Mouse (Mus musculus) embryonic facial prominence, embryonic 14.5 days (tissue): Measurements from ENCODE around the gene Cd160. TPM values are rescaled to one million over a fixed set of nuclear protein-coding genes. Genes with fewer than 3 reads are reported as not detected.

Experiments
- ATAC-seq: fragments of 200-750 bp; cut with Nextera tagmentation; 2 replicates; pipeline ENCODE4 v1.8.0; 2017; ENCODE audit warnings: low read depth, moderate number of reproducible peaks, moderate TSS enrichment
- DNase-seq: peaks from one replicate; pipeline ENCODE4 v3.0.0-alpha.2; 2015; ENCODE audit warnings: low spot score
- H3K27ac ChIP-seq: fragments of 300-500 bp; sonication (generic); replicated peaks from 2 replicates; pipeline ENCODE4 v1.5.1; 2014; ENCODE audit warnings: low read depth, mild to moderate bottlenecking, low read length, moderate library complexity
- H3K27me3 ChIP-seq: fragments of 300-500 bp; sonication (generic); replicated peaks from 2 replicates; pipeline ENCODE4 v1.6.1; 2014; ENCODE audit warnings: low read length; ENCODE audit not compliant: control insufficient read depth, insufficient read depth
- H3K36me3 ChIP-seq: fragments of 300-500 bp; sonication (generic); 2 replicates; pipeline ENCODE4 v1.6.1; 2014; ENCODE audit warnings: low read length, mixed read lengths; ENCODE audit not compliant: control insufficient read depth, insufficient read depth
- H3K4me1 ChIP-seq: fragments of 300-500 bp; sonication (generic); 2 replicates; pipeline ENCODE4 v1.6.1; 2014; ENCODE audit warnings: antibody characterized with exemption, low read length; ENCODE audit not compliant: control insufficient read depth, insufficient read depth
- H3K4me2 ChIP-seq: fragments of 300-500 bp; sonication (generic); 2 replicates; pipeline ENCODE4 v1.6.1; 2014; ENCODE audit warnings: low read depth, mild to moderate bottlenecking, low read length, moderate library complexity, mixed read lengths
- H3K4me3 ChIP-seq: fragments of 300-500 bp; sonication (generic); 2 replicates; pipeline ENCODE4 v1.5.1; 2014; ENCODE audit warnings: low read depth, mild to moderate bottlenecking, low read length
- H3K9ac ChIP-seq: fragments of 300-500 bp; sonication (generic); 2 replicates; pipeline ENCODE4 v1.6.1; 2014; ENCODE audit warnings: low read depth, mild to moderate bottlenecking, low read length, moderate library complexity, mixed read lengths
- H3K9me3 ChIP-seq: fragments of 300-500 bp; sonication (generic); 2 replicates; pipeline ENCODE4 v1.6.1; 2016; ENCODE audit warnings: low read length; ENCODE audit not compliant: control insufficient read depth
- WGBS: fragments of 180-500 bp; shearing (Covaris S2); extraction: QIAGEN DNeasy Blood & Tissue Kit; methylation state at CpG from one replicate; pipeline ENCODE4 v1.1.7; 2014; 5-methylcytosine and 5-hydroxymethylcytosine counted together
- polyA plus RNA-seq: library from polyadenylated mRNA; unstranded; fragments of >200 nt; fragmentation: Nextera tagmentation; extraction: Ambion mirVana; gene quantifications from 2 replicates; pipeline ENCODE4 v1.2.1, GENCODE M21; 2014

The Cd160 gene
- polyA plus RNA-seq, 1 experiment from 2014 or later = 0.24 TPM

- no peaks in the 10 kb centered on the region for H3K27me3 ChIP-seq
- H3K9ac ChIP-seq = no peak overlapping the region
- H3K27ac ChIP-seq = no peak overlapping the region
- H3K4me2 ChIP-seq = no peak overlapping the region
- ATAC-seq (no peak), DNase-seq (no peak)
- no peaks in the 10 kb centered on the region for H3K4me1 ChIP-seq
- H3K4me3 ChIP-seq = no peak overlapping the region
- H3K9me3 ChIP-seq = no peaks in the 10 kb centered on the region
- H3K36me3 ChIP-seq = no peaks in the 10 kb centered on the region
- WGBS = 75% methylated on average over 7 of the region's 7 CpGs
These were observed 10.0 kb upstream of the Cd160 start for GRCm38 (mm10) chr3:96838996-96839645.

GRCm38 (mm10) chr3:96836414-96836813 lies 7.3 kb upstream of the Cd160 start:
- WGBS = 60% methylated on average over 2 of the region's 2 CpGs
- DNase-seq = no peak
- Histone ChIP-seq H3K27me3 (no peaks in the 10 kb centered on the region), H3K4me2 (no peak overlapping the region), H3K27ac (no peak overlapping the region), H3K36me3 (no peaks in the 10 kb centered on the region), H3K9me3 (no peaks in the 10 kb centered on the region), H3K9ac (no peak overlapping the region), H3K4me3 (no peak overlapping the region), H3K4me1 (no peaks in the 10 kb centered on the region)
- ATAC-seq = no peak

DNA sequence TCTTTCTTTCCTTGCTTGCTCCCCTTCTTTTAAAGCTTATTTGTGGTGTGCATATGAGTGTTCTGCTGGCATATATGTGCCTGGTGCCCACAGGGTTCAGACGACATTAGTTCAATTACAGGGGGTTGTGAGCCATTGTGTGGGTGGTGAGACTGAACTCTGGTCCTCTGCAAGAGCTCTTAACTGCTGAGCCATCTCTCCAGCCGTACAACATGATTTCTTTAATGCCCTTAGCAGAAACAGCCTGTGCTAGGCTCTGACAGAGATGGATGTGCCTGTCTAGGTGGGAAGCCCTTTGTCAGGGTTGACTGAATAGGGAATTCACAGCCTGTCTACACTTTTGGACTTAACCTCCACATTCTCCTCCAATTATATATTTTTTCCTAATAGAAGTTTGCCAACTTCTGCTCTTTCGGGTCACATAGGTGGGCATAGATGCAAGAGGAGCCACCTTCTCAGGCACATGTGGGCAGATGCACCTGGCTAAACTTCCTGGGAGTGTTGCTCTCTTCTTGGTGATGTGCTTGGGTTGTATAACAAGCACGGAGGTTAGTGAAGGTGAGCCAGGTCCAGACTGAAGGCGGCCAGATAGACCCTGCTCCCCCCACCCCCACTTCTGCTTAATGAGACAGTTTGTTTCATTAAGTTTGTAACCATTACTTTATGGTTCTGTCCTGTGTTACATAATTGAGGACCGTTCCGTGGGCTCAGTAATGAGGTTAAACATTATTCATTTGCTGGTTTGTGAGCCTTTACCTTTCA lies 5.6 kb upstream of the Cd160 start:
- Histone ChIP-seq H3K4me3 (no peak overlapping the region), H3K27ac (no peak overlapping the region), H3K4me2 (no peak overlapping the region), H3K9ac (no peak overlapping the region), H3K9me3 (no peaks in the 10 kb centered on the region), H3K4me1 (no peaks in the 10 kb centered on the region), H3K36me3 (no peaks in the 10 kb centered on the region), H3K27me3 (no peaks in the 10 kb centered on the region)
- WGBS = 78% methylated on average over 7 of the region's 7 CpGs
- no peak for ATAC-seq
- DNase-seq = no peak

DNA sequence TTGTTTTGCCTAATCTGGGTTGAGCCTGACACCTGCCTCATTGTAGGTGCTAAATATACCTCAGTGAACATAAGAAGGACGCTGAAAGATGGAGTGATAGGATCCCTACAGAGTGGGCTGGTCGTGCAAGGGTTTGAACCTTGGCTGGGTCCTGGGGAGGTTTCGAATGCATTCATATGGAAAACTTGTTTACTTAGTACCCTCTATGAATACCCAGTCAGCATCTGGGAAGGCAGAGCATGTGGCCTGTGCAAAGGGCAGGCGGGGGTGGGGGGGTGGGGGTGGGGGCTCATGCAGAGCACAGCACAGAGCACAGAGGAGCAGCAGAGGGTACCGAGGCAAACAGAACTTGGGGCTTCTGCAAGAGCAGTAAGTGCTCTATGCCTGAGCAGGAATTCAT lies 3.8 kb upstream of the Cd160 start:
- no peaks in the 10 kb centered on the region for H3K4me1 ChIP-seq
- H3K9me3 ChIP-seq = no peaks in the 10 kb centered on the region
- H3K27ac ChIP-seq = no peak overlapping the region
- ATAC-seq (no peak), DNase-seq (no peak)
- 34% methylated on average over 5 of the region's 5 CpGs for WGBS
- H3K9ac ChIP-seq = no peak overlapping the region
- no peak overlapping the region for H3K4me3 ChIP-seq
- no peaks in the 10 kb centered on the region for H3K36me3 ChIP-seq
- no peaks in the 10 kb centered on the region for H3K27me3 ChIP-seq
- H3K4me2 ChIP-seq = no peak overlapping the region

GRCm38 (mm10) chr3:96829856-96830255 lies 705 bp upstream of the Cd160 start:
- no peak for ATAC-seq
- 81% methylated on average over 10 of the region's 10 CpGs for WGBS
- H3K27me3 ChIP-seq = no peaks in the 10 kb centered on the region
- H3K27ac ChIP-seq = no peak overlapping the region
- H3K9ac ChIP-seq = no peak overlapping the region
- no peaks in the 10 kb centered on the region for H3K9me3 ChIP-seq
- H3K4me2 ChIP-seq = no peak overlapping the region
- no peaks in the 10 kb centered on the region for H3K4me1 ChIP-seq
- no peaks in the 10 kb centered on the region for H3K36me3 ChIP-seq
- DNase-seq = no peak
- no peak overlapping the region for H3K4me3 ChIP-seq

DNA sequence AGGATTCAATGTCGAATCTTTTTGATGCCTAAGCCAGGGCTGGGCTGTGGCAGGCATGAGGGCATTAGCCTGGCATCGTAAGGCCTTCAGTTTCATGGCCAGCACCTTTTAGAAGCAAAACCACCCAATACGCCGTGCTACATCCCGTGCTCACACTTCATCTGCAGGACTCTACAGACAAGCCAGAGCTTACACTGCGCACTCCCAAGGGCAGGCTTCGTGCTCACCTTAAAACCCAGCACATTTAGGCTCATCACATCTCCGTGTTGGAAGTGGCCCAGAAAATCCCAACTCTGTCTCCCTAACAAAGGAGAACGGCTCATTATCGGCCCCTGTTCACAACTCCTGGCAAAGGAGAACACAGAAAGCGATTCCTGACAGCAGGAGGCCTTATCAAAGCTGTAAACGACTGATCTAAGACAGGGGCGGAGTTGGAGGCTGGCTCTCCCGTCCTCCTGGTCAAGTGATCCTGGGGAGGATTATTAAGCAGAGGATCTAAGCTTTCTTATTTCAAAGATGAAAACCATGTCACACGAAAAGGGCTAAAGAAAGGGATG lies 765 bp downstream of the Cd160 start:
- Histone ChIP-seq H3K4me1 (no peaks in the 10 kb centered on the region), H3K27ac (no peak overlapping the region), H3K9ac (no peak overlapping the region), H3K9me3 (no peaks in the 10 kb centered on the region), H3K36me3 (no peaks in the 10 kb centered on the region), H3K27me3 (no peaks in the 10 kb centered on the region), H3K4me2 (no peak overlapping the region), H3K4me3 (no peak overlapping the region)
- ATAC-seq (no peak), DNase-seq (no peak)
- WGBS = 56% methylated on average over 15 of the region's 15 CpGs

GRCm38 (mm10) chr3:96825261-96825660 lies 3.9 kb downstream of the Cd160 start:
- ATAC-seq (no peak), DNase-seq (no peak)
- no peaks in the 10 kb centered on the region for H3K9me3 ChIP-seq
- 47% methylated on average over 11 of the region's 11 CpGs for WGBS
- no peak overlapping the region for H3K4me2 ChIP-seq
- no peak overlapping the region for H3K4me3 ChIP-seq
- H3K27ac ChIP-seq = no peak overlapping the region
- H3K4me1 ChIP-seq = no peaks in the 10 kb centered on the region
- no peaks in the 10 kb centered on the region for H3K36me3 ChIP-seq
- H3K9ac ChIP-seq = no peak overlapping the region
- no peaks in the 10 kb centered on the region for H3K27me3 ChIP-seq

- ATAC-seq = no peak
- H3K27me3 ChIP-seq = no peaks in the 10 kb centered on the region
- H3K4me1 ChIP-seq = no peaks in the 10 kb centered on the region
- H3K36me3 ChIP-seq = no peaks in the 10 kb centered on the region
- no peak overlapping the region for H3K27ac ChIP-seq
- H3K9me3 ChIP-seq = no peaks in the 10 kb centered on the region
- H3K4me2 ChIP-seq = no peak overlapping the region
- no peak overlapping the region for H3K9ac ChIP-seq
- WGBS = 74% methylated on average over 12 of the region's 12 CpGs
- DNase-seq = no peak
- no peak overlapping the region for H3K4me3 ChIP-seq
These were observed 4.5 kb downstream of the Cd160 start for GRCm38 (mm10) chr3:96824614-96825013.
